Mouse (Mus musculus): ENCODE data around the gene Ncbp3. TPM values are rescaled to one million over a fixed set of nuclear protein-coding genes. Genes with fewer than 3 reads are reported as not detected.

Gene Ncbp3
- total RNA-seq, 2 experiments from 2014 or later, result 8.0 to 9.7 TPM

DNA sequence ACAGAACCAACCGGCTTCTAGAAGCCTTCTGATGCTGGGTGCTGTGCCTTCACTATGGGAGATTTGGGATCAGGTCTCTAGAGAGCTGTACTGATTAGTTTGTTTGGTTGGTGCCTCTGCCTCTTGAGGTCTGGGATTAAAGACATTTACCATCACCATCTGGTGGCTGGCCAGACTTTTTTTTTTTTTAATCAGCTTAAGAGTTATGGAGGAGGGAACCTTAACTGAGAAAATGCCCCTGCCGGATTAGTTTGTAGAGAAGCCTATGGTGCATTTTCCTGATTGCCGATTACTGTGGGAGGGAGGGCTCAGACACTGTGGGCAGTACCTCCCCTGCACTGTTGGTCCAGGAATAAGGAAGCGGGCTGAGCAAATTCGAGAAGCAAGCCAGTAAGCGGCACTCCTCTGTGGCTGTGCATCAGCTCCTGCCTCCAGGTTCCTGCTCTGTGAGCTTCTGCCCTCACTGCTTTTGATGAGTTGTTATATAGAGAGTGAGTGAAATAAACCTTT lies 29.7 kb downstream of the Ncbp3 start:
- intact Hi-C loops (cut with DNase I), result loop anchor here (10.0 kb wide), 1 partner anchor 1298 kb away; no protein-coding TSS in a partner anchor
- no peak for DNase-seq (ENCODE audit: low spot score in 2 of 2)

DNA sequence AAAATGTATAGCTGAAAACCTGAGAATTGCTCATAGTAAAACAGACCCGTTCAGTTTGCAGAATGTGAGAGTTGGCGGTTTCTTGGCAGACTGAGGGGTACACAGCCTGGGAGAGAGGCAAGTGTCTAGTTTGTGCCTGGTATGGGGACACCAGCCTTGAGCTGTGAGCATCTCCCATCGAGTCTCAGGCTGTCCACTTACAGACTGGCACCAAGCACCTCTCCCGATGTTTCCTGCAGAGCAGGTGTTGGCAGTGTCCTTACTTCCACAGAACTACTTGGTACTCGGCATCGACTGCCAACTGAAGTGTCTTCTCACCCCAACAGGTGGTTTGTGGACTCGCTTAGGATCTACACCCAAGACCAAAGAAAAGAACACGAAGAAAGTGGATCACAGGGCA lies 31.0 kb downstream of the Ncbp3 start:
- DNase-seq (ENCODE audit: low spot score in 2 of 2), result no peak
- intact Hi-C loops (cut with DNase I), result loop anchor here (10.0 kb wide), 1 partner anchor 1296 kb away; no protein-coding TSS in a partner anchor

DNA sequence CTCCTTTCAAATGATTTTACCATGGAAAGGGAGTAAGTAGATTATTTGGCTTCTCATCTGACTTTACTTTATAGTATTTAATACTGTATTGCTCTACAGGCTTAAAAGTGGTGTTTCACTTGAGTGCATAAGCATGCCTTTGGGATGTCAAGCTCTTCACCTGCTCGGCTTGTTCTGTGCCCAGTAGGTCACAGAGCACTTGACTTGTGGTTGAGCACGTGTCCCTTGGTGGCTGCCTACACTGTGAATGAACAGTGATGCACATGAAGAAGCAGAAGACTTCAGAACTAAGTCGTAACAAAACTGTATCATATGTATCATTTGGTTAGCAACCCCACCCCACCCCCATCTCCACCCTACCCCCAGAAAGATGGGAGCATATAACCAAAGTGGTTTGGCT lies 32.7 kb downstream of the Ncbp3 start:
- intact Hi-C loops (cut with DNase I), result no loop called here
- DNase-seq (ENCODE audit: low spot score in 2 of 2), result no peak

DNA sequence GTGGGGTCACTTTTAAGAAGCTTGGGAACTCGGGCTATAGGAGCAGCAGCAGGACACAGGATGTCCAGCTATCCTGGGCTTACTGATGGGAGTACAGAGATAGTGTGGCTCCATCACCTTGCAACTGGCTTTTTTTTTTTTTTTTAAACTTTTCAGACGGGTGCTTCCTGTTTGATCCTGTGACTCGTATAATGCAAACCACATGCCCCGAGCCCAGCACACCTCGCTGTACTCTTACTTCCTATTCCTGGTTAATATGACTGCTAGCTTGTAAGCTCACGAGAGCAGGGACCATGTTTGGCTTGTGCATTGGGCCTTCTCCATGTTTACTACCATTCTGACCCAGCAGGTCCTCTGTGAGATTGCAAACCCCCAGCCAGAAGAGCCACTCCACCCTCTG lies 36.7 kb downstream of the Ncbp3 start:
- no peak for DNase-seq (ENCODE audit: low spot score in 2 of 2)
- intact Hi-C loops (cut with DNase I), result no loop called here

DNA sequence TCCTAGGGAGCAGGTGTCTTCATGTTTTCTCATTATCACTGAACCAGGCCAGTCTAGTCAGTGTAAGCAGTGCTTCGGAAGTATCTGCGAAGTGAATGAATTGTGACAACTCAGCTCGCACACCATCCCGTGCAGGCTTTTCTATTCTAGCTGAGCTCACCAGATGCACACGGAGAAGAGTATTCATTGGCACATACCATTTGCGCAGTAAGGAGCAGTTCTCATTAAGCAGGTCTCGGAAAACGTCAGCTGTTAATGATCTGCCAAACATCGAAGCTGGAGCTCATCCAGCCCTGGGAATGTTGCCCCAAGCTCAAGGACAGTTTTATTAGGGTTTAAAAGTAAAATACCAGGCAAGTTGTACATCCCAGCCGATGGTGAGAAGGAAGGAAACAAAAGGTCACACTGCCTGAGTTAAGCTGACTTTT lies 37.2 kb downstream of the Ncbp3 start:
- peak in 1 of 2 experiments; percentile 30 for DNase-seq (ENCODE audit: low spot score in 2 of 2)
- intact Hi-C loops (cut with DNase I), result no loop called here

DNA sequence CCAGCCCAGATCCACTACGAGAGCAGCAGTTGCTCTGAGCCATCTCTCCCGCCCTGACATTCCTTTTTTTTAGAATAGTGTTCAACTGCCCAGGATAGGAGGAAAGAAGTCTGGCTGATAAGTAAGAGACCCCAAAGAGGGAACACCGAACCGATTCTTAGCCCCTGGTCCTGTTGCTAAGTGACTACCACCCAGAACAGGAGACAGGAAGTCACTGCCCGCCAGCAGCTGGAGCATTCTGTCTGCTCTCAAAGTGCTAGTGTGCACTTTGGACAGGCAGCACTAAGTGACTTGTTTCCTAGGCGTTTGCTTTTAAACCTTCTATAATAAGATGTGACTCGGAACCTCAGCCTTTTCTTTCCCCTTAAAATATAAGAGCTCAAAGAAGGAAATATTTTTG lies 37.8 kb downstream of the Ncbp3 start:
- intact Hi-C loops (cut with DNase I), result no loop called here
- peak in 1 of 2 experiments; percentile 40 for DNase-seq (ENCODE audit: low spot score in 2 of 2)

DNA sequence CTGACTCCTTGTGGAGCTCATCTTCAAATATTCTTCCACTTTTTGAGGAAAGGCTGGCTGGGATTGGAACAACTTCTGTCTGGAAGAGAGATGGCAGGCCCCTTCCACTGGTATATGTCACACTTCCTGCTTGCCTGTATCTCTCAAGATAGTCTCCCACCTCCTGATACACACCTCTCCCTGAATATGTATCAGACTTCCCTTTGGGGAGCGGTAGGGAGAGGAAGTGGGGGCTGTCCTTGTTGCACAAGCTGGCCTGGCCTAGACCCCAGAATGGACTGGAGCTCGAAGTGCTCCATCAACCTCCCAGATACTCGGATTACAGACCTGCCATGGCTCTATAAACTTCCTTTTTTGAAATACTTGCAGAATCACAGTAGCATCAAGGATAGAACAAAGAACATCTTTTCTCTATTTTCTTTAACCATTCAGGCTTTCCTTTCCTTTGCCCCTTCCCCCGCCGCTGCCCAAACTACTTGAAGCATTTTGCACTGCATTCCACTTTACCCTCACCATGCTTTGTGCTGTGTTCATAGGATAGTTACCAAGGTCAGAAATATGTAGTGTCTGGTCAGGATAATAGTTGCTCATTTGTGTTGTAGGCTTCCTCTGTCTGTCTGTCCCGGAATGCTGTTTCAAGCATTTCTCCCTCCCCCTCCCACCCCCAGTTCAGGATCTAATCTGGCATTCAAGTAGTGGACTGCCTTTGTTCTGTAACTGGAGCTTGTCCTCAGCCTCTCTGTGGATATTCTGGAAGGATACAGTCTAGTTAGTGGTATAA lies 40.3 kb downstream of the Ncbp3 start:
- DNase-seq (ENCODE audit: low spot score in 2 of 2), result no peak
- intact Hi-C loops (cut with DNase I), result no loop called here

DNA sequence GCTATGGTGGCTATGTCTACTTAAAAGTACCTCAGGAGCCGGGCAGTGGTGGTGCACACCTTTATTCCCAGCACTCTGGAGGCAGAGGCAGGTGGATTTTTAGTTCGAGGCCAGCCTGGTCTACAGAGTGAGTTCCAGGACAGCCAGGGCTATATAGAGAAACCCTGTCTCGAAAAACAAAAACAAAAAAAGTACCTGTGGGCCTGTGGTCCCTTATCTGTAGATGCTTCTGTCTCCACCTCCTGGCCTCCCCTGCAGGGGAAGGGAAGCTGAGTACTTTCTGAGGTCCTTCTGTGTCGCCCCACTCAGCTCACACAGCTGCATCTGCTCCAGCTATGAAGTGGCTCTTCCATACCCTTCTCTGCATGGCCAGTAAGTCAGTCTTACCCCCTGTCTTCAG lies 42.7 kb downstream of the Ncbp3 start, which contains the start of gene Itgae:
Gene Itgae, plus strand, starts transcription at position 301 of the 400 bp plus-strand sequence.
- DNase-seq (ENCODE audit: low spot score in 2 of 2), result no peak

DNA sequence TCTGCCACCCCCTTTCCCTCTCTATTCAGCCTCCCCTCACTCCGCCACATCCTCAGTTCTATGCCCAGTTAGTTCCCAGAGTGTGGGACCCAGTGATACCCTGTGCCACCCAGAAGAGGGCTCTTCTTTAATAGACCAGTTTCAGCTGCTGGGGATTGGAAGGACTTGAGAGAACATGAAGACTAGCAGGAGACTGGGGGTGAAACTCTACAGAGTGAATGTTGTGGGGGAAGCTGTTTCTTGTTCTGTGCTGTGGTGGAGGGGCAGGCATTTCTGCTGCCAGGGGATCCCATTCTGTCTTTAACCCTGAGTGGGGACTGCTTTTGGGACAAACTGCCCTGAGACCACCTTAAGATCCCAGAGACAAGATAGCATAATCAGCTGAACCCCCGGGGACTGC lies 43.2 kb downstream of the Ncbp3 start:
- intact Hi-C loops (cut with DNase I), result no loop called here
- DNase-seq (ENCODE audit: low spot score in 2 of 2), result no peak

More for the DNA sequence above, 42.7 kb downstream of the Ncbp3 start, which contains the start of gene Itgae:
- intact Hi-C loops (cut with DNase I), result no loop called here

DNA sequence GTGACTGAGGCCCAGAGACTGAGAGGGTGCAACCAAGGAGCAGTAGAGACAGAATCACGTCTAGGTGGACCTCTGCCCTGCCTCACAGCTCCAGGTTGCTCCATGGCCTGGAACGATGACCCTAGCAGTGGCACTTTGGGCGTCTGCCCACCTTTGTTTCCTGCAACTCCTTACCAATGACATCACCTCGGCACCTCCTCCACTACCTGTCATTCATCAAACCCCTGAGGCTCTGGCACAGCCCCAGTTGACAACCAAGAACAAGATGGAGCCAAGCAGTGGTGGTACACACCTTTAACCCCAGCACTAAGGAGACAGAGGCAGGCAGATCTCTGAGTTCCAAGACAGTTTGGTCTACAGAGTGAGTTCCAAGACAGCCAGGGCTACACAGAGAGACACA lies 44.5 kb downstream of the Ncbp3 start:
- intact Hi-C loops (cut with DNase I), result no loop called here
- no peak for DNase-seq (ENCODE audit: low spot score in 2 of 2)

DNA sequence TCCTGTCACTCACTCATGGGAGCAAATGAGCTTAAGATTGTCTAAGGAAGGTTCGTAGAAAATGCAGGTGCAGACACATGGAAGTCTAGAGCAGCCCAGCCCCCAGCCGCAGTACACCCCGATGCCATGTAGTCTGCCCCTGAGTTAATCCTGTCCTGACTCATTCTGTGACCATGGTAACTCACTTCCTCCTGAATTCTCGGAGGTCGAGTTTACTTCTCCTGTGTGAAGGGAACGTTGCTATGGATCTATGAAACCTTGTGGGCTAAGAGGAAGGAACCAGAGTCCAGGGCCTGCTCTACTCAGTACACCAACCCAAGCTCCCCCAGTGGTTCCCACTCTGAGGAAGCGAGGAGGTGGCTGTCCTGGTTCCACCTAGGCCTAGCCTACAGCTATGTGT lies 45.3 kb downstream of the Ncbp3 start:
- intact Hi-C loops (cut with DNase I), result no loop called here
- no peak for DNase-seq (ENCODE audit: low spot score in 2 of 2)

DNA sequence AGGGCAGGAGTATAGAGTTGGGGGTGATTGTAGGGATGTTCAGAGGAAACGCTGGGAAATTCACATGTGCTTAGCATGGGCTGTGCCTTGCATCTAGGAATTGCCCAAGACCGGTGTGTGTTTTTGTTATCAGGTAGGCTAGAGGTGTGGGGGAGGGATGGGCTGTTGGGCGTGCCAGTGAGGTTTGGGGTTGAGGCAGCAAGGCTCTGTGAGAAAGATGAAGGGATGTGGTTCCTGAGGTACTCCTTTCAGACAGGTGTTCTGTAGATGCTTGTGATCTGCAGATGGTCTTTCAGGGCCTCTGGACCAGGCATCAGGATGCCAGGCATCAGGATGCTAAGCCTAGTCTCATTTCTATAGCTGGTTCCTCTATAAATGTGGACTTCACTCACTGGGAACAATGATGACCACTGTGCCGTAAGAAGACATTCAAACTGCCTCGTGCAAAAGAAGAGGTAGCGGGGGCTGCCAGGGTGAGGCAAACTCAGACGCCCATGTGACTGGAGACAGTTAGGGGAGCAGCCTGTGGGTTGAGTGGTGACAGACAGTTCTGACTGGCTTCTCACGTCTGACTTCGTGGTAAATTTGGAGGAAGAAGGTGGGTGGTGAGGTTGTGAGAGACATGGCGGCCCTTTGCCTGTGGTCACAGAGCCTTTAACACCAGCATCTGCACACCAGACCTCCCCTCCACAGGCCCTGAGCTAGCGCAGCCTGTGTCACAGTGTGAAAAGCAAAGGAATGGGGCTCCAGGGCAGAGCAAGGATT lies 46.8 kb downstream of the Ncbp3 start:
- intact Hi-C loops (cut with DNase I), result no loop called here
- no peak for DNase-seq (ENCODE audit: low spot score in 2 of 2)

DNA sequence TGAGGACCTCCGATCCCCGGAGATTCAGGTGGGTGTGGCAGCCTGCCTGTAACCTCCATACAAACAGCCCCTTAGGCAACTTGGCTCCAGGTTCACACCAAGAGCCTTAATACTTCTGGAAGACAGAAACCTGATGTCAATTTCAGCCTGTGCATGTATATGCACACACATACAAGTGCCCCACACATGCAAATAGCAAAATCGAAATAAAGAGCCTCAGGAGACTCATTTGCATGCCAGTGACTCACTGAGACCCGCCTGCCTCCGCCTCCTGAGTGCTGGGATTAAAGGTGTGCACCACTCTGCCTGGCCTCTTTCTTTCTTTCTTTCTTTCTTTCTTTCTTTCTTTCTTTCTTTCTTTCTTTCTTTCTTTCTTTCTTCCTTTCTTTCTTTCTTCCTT lies 51.3 kb downstream of the Ncbp3 start:
- intact Hi-C loops (cut with DNase I), result no loop called here
- DNase-seq (ENCODE audit: low spot score in 2 of 2), result no peak

DNA sequence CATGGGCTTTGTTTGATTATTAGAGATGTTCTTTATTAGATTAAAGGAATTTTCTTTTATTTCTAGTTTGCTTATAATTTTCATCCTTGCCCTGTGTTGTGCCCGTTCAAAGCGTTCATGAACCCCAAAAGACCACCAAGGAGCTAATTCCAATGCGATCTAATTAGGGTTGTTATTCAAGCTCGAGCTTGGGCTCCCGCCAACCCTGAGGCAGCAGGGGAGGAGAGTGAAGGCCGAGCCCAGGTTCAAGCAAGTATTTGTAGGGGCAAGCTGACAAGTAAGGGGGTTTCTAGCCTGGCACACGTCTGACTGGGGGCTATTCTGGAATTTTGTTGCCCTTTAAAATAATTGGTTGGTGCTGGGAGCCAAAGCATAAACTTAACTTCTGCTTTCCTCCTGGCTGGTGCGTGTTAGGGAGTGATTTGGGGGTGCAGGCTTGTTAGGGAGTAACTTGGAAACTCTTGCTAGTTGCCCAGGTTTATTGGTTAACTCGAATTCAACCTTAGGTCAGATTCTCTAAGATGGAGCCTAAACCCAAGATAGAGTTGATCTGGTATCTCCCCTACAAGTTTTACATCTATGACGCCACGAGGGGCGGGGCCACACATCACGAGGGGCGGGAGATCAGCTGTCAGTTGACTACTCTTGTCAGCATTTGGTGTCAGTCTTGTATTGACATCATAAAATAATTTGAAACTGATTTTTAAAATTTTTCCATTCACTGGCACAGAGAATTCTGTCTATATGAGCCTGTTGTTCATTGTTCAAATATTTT lies 52.6 kb downstream of the Ncbp3 start:
- DNase-seq (ENCODE audit: low spot score in 2 of 2), result no peak
- intact Hi-C loops (cut with DNase I), result no loop called here

DNA sequence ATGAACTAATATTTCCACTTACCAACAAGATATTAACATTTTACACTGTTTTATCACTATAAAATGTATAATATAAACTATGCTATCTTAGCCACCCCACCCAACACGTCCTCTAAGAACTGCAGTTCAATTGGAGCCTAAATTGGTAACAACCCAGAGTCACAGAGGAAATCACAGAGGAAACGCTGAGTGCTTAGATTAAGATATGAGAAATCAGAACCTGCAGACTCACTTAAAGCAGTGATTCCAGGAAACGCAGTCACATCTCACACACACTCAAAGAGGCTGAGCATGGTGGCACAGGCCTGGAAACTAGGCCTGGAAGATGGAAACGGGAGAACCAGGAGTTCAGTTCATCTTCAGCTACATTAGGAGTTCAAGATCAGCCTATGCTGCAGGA lies 53.7 kb downstream of the Ncbp3 start:
- intact Hi-C loops (cut with DNase I), result no loop called here

DNA sequence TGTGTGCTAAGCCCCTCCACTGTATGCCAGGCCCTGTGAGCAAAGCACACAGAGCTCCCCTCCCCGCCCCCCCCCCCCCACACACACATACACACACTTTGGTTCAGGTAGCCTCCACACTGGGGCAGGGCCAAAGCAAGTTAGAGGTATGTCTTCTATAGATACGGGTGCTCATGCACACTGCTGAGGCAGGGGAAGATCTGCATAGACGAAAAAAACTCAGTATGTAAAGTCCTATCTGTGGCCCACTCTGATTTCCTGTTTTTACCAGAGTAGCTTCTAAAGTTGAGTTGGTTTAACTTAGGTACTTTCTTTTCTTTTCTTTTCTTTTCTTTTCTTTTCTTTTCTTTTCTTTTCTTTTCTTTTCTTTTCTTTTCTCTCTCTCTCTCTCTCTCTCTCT lies 57.7 kb downstream of the Ncbp3 start:
- intact Hi-C loops (cut with DNase I), result loop anchor here (5.0 kb wide), 1 partner anchor 98 kb away; no protein-coding TSS in a partner anchor
- DNase-seq (ENCODE audit: low spot score in 2 of 2), result no peak

More for the DNA sequence above, 53.7 kb downstream of the Ncbp3 start:
- no peak for DNase-seq (ENCODE audit: low spot score in 2 of 2)

DNA sequence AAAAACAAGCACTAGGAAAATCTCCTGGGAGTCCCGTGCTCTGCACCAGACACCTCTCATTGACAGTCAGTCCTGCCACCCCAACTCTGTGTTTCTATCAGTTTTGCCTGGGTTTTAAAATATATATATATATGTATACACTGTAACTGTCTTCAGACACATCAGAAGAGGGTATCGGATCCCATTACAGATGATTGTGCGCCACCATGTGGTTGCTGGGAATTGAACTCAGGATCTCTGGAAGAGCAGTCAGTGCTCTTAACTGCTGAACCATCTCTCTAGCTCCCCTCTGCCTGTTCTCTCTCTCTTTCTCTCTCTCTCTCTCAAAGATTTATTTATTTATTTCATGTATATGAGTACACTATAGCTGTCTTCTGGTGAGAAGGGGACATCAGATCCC lies 59.8 kb downstream of the Ncbp3 start:
- peak; percentile 77 to 83 for DNase-seq (ENCODE audit: low spot score in 2 of 2)
- intact Hi-C loops (cut with DNase I), result loop anchor here (2.0 to 5.0 kb wide), 2 partner anchors 35 to 100 kb away; no protein-coding TSS in a partner anchor

DNA sequence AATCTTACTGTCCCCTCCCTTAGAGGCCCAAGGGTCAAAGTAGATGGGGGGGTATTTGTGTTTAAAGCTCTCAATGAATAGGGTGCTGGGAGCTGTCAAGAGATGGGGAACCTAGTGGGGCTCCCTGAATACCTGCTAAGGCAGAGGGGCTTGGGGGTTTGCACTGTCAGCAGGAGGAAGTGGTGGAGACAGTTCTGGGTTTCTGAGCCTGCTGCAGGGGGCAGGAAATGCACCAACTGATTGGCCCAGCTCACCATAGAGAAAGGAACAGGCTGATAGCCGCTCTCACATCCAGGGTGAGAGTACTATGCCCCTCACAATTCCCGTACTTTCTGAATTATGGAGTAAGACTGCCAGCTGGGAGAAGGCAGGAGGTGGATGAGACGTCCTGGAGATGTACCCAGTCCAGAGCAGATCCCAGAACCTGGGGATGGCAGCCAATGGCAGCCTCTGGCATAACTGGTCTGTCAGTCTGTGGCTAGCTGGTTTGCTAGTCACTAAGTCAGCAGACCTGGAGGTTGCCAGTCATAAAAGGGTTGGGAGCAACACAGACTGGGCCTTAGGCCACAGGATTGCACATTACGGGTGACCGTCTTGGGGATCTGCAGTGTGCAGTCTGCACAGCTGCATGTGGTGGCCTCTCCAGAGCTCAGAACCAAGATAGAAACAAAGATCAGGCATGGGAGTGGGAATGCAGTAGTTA lies 60.8 kb downstream of the Ncbp3 start:
- DNase-seq (ENCODE audit: low spot score in 2 of 2), result no peak
- intact Hi-C loops (cut with DNase I), result loop anchor here (5.0 kb wide), 1 partner anchor 101 kb away; no protein-coding TSS in a partner anchor
